Mouse (Mus musculus) CH12.LX (cell line): ENCODE measurements around the gene Plekha7. TPM values are rescaled to one million over a fixed set of nuclear protein-coding genes. Genes with fewer than 3 reads are reported as not detected.

Source experiments
- DNase-seq: peaks from one replicate; pipeline ENCODE4 v3.0.0-alpha.2; 2013; ENCODE audit errors: extremely low read depth
- H3K27ac ChIP-seq: 2 replicates; pipeline ENCODE4 v1.5.1; 2012; ENCODE audit warnings: low read depth, mild to moderate bottlenecking, control low read depth, moderate library complexity; ENCODE audit not compliant: insufficient read depth
- H3K27me3 ChIP-seq: replicated peaks from 2 replicates; pipeline ENCODE3; 2012; ENCODE audit warnings: inconsistent platforms
- H3K36me3 ChIP-seq, 2 experiments: replicated peaks in 1 of 2; 2 replicates each; pipeline versions ENCODE3 to v1.6.1; 2012; ENCODE audit warnings: inconsistent platforms in 1 of 2, low read length in 1 of 2, mild to moderate bottlenecking in 1 of 2, mixed read lengths in 1 of 2, moderate library complexity in 1 of 2; ENCODE audit not compliant: control insufficient read depth in 1 of 2, insufficient read depth in 1 of 2
- H3K4me1 ChIP-seq, 2 experiments: 2 replicates each; pipeline ENCODE4 v1.6.1; 2012; ENCODE audit warnings: inconsistent platforms in 1 of 2, moderate library complexity in 1 of 2; ENCODE audit not compliant: insufficient read depth in 2 of 2, control insufficient read depth in 1 of 2
- H3K4me2 ChIP-seq: 2 replicates; pipeline ENCODE4 v1.6.1; 2012; ENCODE audit warnings: low read depth, mild to moderate bottlenecking, control low read depth; ENCODE audit not compliant: poor library complexity, insufficient read depth, severe bottlenecking
- H3K4me3 ChIP-seq, 3 experiments: fragments of 150-350 bp in 1 of 3; sonication (generic) in 1 of 3; replicated peaks in 1 of 3; 2 replicates each; pipeline versions ENCODE3 to v1.5.1; 2011 to 2012; ENCODE audit warnings: low read depth in 2 of 3, low read length in 2 of 3, mild to moderate bottlenecking in 2 of 3, moderate library complexity in 2 of 3, control low read depth in 1 of 3, improper control_type of control experiment in 1 of 3, inconsistent platforms in 1 of 3, mixed read lengths in 1 of 3; ENCODE audit not compliant: poor library complexity in 1 of 3
- H3K79me2 ChIP-seq: replicated peaks from 2 replicates; pipeline ENCODE4 v1.6.1; 2012; ENCODE audit warnings: mild to moderate bottlenecking, moderate library complexity; ENCODE audit not compliant: control insufficient read depth, poor library complexity, insufficient read depth, severe bottlenecking; ENCODE audit errors: extremely low read depth
- H3K9ac ChIP-seq: 2 replicates; pipeline ENCODE4 v1.6.1; 2012; ENCODE audit warnings: low read depth, mild to moderate bottlenecking, control low read depth, moderate library complexity; ENCODE audit not compliant: insufficient read depth
- H3K9me3 ChIP-seq: replicated peaks from 2 replicates; pipeline ENCODE3; 2012; ENCODE audit warnings: low read length, inconsistent platforms, mixed read lengths
- BHLHE40 ChIP-seq: IDR thresholded peaks from 2 replicates; pipeline ENCODE4 v1.6.1; 2011; ENCODE audit warnings: mild to moderate bottlenecking, low read depth, low read length, improper control_type of control experiment
- CHD2 ChIP-seq: IDR thresholded peaks from 2 replicates; pipeline ENCODE4 v1.6.1; 2011; ENCODE audit warnings: low read length, improper control_type of control experiment
- CTCF ChIP-seq, 2 experiments: IDR thresholded peaks in 1 of 2; conservative IDR thresholded peaks in 1 of 2; 2 replicates each; pipeline ENCODE4 v1.5.1; 2011 to 2012; ENCODE audit warnings: low read depth in 2 of 2, low read length in 2 of 2, improper control_type of control experiment in 1 of 2, inconsistent platforms in 1 of 2, mild to moderate bottlenecking in 1 of 2, moderate library complexity in 1 of 2
- EP300 ChIP-seq: IDR thresholded peaks from 2 replicates; pipeline ENCODE4 v1.6.1; 2011; ENCODE audit warnings: low read length, improper control_type of control experiment
- IRF4 ChIP-seq: IDR thresholded peaks from 2 replicates; pipeline ENCODE4 v1.6.1; 2014; ENCODE audit warnings: low read depth, mild to moderate bottlenecking, inconsistent platforms, low read length, improper control_type of control experiment
- KAT2A ChIP-seq: IDR thresholded peaks from 2 replicates; pipeline ENCODE4 v1.6.1; 2012; ENCODE audit warnings: low read length, improper control_type of control experiment, inconsistent platforms; ENCODE audit not compliant: insufficient replicate concordance
- MAX ChIP-seq: IDR thresholded peaks from 2 replicates; pipeline ENCODE4 v1.6.1; 2011; ENCODE audit warnings: low read length, improper control_type of control experiment
- MXI1 ChIP-seq: IDR thresholded peaks from 2 replicates; pipeline ENCODE4 v1.6.1; 2011; ENCODE audit warnings: mild to moderate bottlenecking, low read depth, low read length, improper control_type of control experiment
- MYC ChIP-seq: IDR thresholded peaks from 2 replicates; pipeline ENCODE4 v1.6.1; 2011; ENCODE audit warnings: low read depth, mild to moderate bottlenecking, improper control_type of control experiment, low read length
- NELFE ChIP-seq: IDR thresholded peaks from 2 replicates; pipeline ENCODE4 v1.6.1; 2011; ENCODE audit warnings: low read depth, low read length, improper control_type of control experiment
- NRF1 ChIP-seq: IDR thresholded peaks from 2 replicates; pipeline ENCODE4 v1.6.1; 2014; ENCODE audit warnings: low read depth, mild to moderate bottlenecking, inconsistent platforms, low read length, improper control_type of control experiment, moderate library complexity
- PAX5 ChIP-seq: IDR thresholded peaks from 2 replicates; pipeline ENCODE4 v1.6.1; 2012; ENCODE audit warnings: low read length, inconsistent platforms, mixed read lengths
- POLR2AphosphoS2 ChIP-seq: IDR thresholded peaks from 2 replicates; pipeline ENCODE4 v1.6.1; 2011; ENCODE audit warnings: low read depth, low read length, improper control_type of control experiment
- RAD21 ChIP-seq: IDR thresholded peaks from 2 replicates; pipeline ENCODE4 v1.6.1; 2011; ENCODE audit warnings: low read depth, mild to moderate bottlenecking, low read length, improper control_type of control experiment, moderate library complexity
- RCOR1 ChIP-seq: conservative IDR thresholded peaks from 2 replicates; pipeline ENCODE4 v1.6.1; 2012; ENCODE audit warnings: low read depth, mild to moderate bottlenecking, inconsistent platforms, low read length, improper control_type of control experiment
- SIN3A ChIP-seq: IDR thresholded peaks from 2 replicates; pipeline ENCODE4 v1.6.1; 2012; ENCODE audit warnings: low read length, improper control_type of control experiment, inconsistent platforms
- SMC3 ChIP-seq: IDR thresholded peaks from 2 replicates; pipeline ENCODE4 v1.6.1; 2011; ENCODE audit warnings: low read depth, low read length, improper control_type of control experiment
- TBP ChIP-seq: conservative IDR thresholded peaks from 2 replicates; pipeline ENCODE4 v1.6.1; 2011; ENCODE audit warnings: low read depth, low read length, improper control_type of control experiment
- UBTF ChIP-seq: IDR thresholded peaks from 2 replicates; pipeline ENCODE4 v1.6.1; 2012; ENCODE audit warnings: low read depth, mild to moderate bottlenecking, inconsistent platforms, low read length, improper control_type of control experiment, moderate library complexity
- USF1 ChIP-seq: IDR thresholded peaks from 2 replicates; pipeline ENCODE4 v1.6.1; 2014; ENCODE audit warnings: low read depth, mild to moderate bottlenecking, inconsistent platforms, low read length, improper control_type of control experiment
- USF2 ChIP-seq: conservative IDR thresholded peaks from 2 replicates; pipeline ENCODE4 v1.6.1; 2011; ENCODE audit warnings: low read depth, low read length, improper control_type of control experiment
- ZMIZ1 ChIP-seq: IDR thresholded peaks from 2 replicates; pipeline ENCODE4 v1.6.1; 2012; ENCODE audit warnings: low read depth, mild to moderate bottlenecking, inconsistent platforms, low read length, improper control_type of control experiment
- dilution Hi-C: fragments of 300-500 bp; cut with MboI; formaldehyde crosslinking; loops from 2 replicates; pipeline ENCODE4 v1.14.3; 2020; ENCODE audit warnings: low sequenced_read_pairs; ENCODE audit not compliant: extremely low pct_unique_long_range_greater_than_20kb, extremely low pct_ligation_motif_present
- in situ Hi-C: fragments of 300-500 bp; cut with MboI; formaldehyde crosslinking; loops from 3 replicates; pipeline ENCODE4 v1.14.3; 2019; ENCODE audit warnings: low sequenced_read_pairs, low pct_ligation_motif_present, low pct_unique_long_range_greater_than_20kb, mixed read lengths
- polyA plus RNA-seq: library from polyadenylated mRNA; unstranded; fragments of >175 nt; gene quantifications from 2 replicates; pipeline ENCODE4 v1.2.1, GENCODE M21; 2012; ENCODE audit warnings: low read depth; ENCODE audit not compliant: insufficient read length
- total RNA-seq, 2 experiments: library from RNA; depleted of rRNA; stranded (reverse); fragments of 300-350 nt in 1 of 2; fragments of >200 nt in 1 of 2; gene quantifications; 2 replicates each; pipeline ENCODE4 v1.2.3; 2012 to 2014

Plekha7 gene
- total and polyA plus RNA-seq, 3 experiments, result 0.59 to 1.5 (median 1.0) TPM

- Histone ChIP-seq H3K79me2 (peaks cover 39% of the 10 kb centered on the region), H3K36me3 (peaks cover 31 to 52% of the 10 kb centered on the region in 2 experiments), H3K4me2 (peak overlapping the region; percentile 61), H3K9ac (peak overlapping the region; percentile 84), H3K9me3 (no peaks in the 10 kb centered on the region), H3K27me3 (no peaks in the 10 kb centered on the region), H3K27ac (peak overlapping the region; percentile 67), H3K4me3 (peak overlapping the region; percentile 90 to 98 (median 92)), H3K4me1 (peaks cover 0 to 26% of the 10 kb centered on the region in 2 experiments; a peak in 2 of 4 replicates)
- dilution Hi-C loops, result no loop called here
- TF ChIP-seq CTCF (conservative IDR thresholded peaks at IDR 0.05 in 1 of 2, IDR thresholded peaks at IDR 0.05 in 1 of 2; ENCODE audit: low read depth in 2 of 2, low read length in 2 of 2) (no peak), MXI1 (0 out of 2 replicates have a peak, but pooled peaks have one; percentile 57), CHD2 (no peak), SIN3A (peak; percentile 11; the same call in 1 of the 2 replicates)
- no peak for DNase-seq
- in situ Hi-C loops, result loop anchor here (25.0 kb wide), 2 partner anchors 177 to 277 kb away; partner anchors contain the start of gene Nucb2
Measured at GRCm38 (mm10) chr7:116335133-116335532, 27.0 kb upstream of the Plekha7 start.

- Histone ChIP-seq H3K9ac (peak overlapping the region; percentile 84), H3K27ac (peak overlapping the region; percentile 67), H3K36me3 (peaks cover 31 to 52% of the 10 kb centered on the region in 2 experiments), H3K4me1 (peaks cover 0 to 29% of the 10 kb centered on the region in 2 experiments; a peak in 2 of 4 replicates), H3K9me3 (no peaks in the 10 kb centered on the region), H3K27me3 (no peaks in the 10 kb centered on the region), H3K79me2 (peaks cover 36% of the 10 kb centered on the region), H3K4me2 (peak overlapping the region; percentile 61), H3K4me3 (peak overlapping the region; percentile 90 to 98 (median 92))
- TF ChIP-seq TBP (no peak), SIN3A (peak; percentile 50)
- dilution Hi-C loops, result no loop called here
- in situ Hi-C loops, result loop anchor here (25.0 kb wide), 2 partner anchors 178 to 278 kb away; partner anchors contain the start of gene Nucb2
- DNase-seq, result no peak
Measured at GRCm38 (mm10) chr7:116334669-116335038, 26.5 kb upstream of the Plekha7 start.

DNA sequence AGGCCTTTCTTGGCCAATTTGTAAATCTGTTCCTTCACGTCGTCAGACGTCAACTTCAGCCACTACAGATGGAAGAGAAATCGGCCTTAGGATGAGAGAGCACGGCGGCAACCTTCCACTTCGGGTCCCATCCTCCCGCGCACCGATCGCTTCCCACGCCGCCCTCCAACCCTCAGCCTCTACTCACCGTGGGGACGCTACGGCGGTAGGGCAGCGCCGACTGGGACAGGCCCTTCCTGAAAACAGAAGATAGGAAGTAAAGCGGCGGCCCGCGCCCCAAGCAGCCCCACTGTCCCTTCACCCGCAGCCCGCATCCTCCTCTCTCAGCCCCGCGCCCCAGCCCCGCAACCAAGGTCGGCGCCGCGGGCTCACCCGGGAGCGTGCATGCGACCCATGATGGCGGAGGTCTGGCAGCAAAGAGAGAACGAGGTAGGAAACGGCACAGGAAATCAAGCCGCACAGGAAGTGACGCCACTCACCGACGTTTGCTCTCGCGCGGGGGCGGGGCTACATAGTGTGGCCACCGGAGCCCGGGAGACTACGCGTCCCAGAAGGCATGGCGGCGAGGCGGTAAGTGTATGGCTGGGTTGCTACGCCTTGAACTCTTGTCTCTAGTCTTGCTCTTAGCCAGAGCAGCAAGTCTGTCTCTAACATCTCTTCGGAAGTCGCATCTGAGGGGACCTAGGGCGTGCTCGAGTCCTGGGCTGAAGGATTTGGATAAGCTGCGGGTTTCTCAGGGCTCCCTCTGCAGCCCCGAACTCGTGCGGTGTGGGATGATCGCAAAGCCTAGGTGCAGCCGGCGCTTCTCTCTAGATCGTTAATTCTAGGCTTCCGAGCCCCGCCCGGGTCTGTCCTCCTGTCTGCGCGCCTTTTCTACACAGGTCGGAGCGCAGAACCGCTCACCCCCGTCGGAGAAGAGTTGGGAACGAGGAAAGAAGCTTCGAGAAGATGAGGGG, 25.8 kb upstream of the Plekha7 start, which contains the start of gene Rps13:
Rps13 (minus strand) TSS at position 483 of the 956 bp plus-strand sequence.
- in situ Hi-C loops, result loop anchor here (25.0 kb wide), 2 partner anchors 178 to 278 kb away; partner anchors contain the start of gene Nucb2
- Histone ChIP-seq H3K4me2 (peak within 1 kb of the TSS; percentile 96), H3K9me3 (no peaks in the 10 kb centered on the region), H3K79me2 (peaks cover 36% of the 10 kb centered on the region), H3K9ac (peak within 1 kb of the TSS; percentile 95), H3K4me3 (peak within 1 kb of the TSS; percentile 90 to 98 (median 92)), H3K4me1 (peaks cover 0 to 30% of the 10 kb centered on the region in 2 experiments; a peak in 2 of 4 replicates), H3K36me3 (peaks cover 29 to 47% of the 10 kb centered on the region in 2 experiments), H3K27me3 (no peaks in the 10 kb centered on the region), H3K27ac (peak within 1 kb of the TSS; percentile 67)
- dilution Hi-C loops, result no loop called here
- peak; percentile 94 for DNase-seq
- TF ChIP-seq CHD2, result 0 out of 2 replicates have a peak, but pooled peaks have one; percentile 19
- TF ChIP-seq KAT2A, result peak; percentile 81; the same call in 1 of the 2 replicates
- peak; percentile 97 for TF ChIP-seq NELFE
- no peak for TF ChIP-seq RAD21
- TF ChIP-seq IRF4, result peak; percentile 23; the same call in 1 of the 2 replicates
- TF ChIP-seq NRF1, result 0 out of 2 replicates have a peak, but pooled peaks have one; percentile 36
- no peak for TF ChIP-seq UBTF
- no peak for TF ChIP-seq USF2
- TF ChIP-seq POLR2AphosphoS2, result peak; percentile 95
- no peak for TF ChIP-seq USF1
- no peak for TF ChIP-seq EP300
- TF ChIP-seq RCOR1, result no peak
- TF ChIP-seq PAX5, result no peak
- TF ChIP-seq SMC3, result no peak
- TF ChIP-seq ZMIZ1, result peak; percentile 92
- TF ChIP-seq MYC, result peak; percentile 91; the same call in 1 of the 2 replicates
- TF ChIP-seq MAX, result peak; percentile 87; the same call in 1 of the 2 replicates
- no peak for TF ChIP-seq CTCF (conservative IDR thresholded peaks at IDR 0.05 in 1 of 2, IDR thresholded peaks at IDR 0.05 in 1 of 2; ENCODE audit: low read depth in 2 of 2, low read length in 2 of 2)
- TF ChIP-seq SIN3A, result no peak
- TF ChIP-seq BHLHE40, result no peak
